Mouse (Mus musculus) common myeloid progenitor, adult 5-6 weeks (primary cell): ENCODE results near the gene Ccnd3. TPM values are rescaled to one million over a fixed set of nuclear protein-coding genes. Genes with fewer than 3 reads are reported as not detected.
"Not testable (repeated sequence)": the region's sequence is repeated elsewhere in the genome, so short reads cannot be mapped to it uniquely, and the experiment has no call there.

Experiments
- ATAC-seq: replicated peaks from 2 replicates; pipeline ENCODE4 v1.8.0; 2016; ENCODE audit warnings: low read depth, mild to moderate bottlenecking, moderate TSS enrichment, inconsistent platforms; ENCODE audit not compliant: poor library complexity, severe bottlenecking
- total RNA-seq: library from RNA; stranded (forward); fragments of 200-1000, 187-1606 nt; gene quantifications from 2 replicates; pipeline ENCODE4 v1.2.3, GENCODE M21; 2017

The Ccnd3 gene
- total RNA-seq, 1 experiment from 2014 or later: 61.9 TPM

DNA sequence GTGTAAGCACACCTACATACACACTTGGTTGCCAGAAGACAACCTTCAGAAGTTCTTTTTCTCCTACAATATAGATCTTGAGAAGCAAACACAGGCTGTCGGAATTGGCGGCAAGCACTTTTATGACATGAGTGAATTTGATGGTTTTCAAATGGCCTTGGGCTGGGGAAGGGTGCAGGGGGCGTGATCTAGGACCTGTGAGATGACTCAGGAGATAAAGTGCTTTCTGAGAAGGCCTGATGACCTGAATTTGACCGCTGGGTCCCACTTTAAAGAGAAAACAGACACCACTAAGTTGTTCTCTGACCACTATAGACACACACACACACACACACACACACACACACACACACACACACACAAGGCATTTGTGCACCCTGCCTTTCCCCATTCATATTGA is 76.1 kb downstream of the Ccnd3 start:
- ATAC-seq: no peak

GRCm38 (mm10) chr17:47588517-47588916 is 83.7 kb downstream of the Ccnd3 start:
- ATAC-seq: no peak

GRCm38 (mm10) chr17:47591073-47591472 is 86.2 kb downstream of the Ccnd3 start:
- ATAC-seq: no peak

DNA sequence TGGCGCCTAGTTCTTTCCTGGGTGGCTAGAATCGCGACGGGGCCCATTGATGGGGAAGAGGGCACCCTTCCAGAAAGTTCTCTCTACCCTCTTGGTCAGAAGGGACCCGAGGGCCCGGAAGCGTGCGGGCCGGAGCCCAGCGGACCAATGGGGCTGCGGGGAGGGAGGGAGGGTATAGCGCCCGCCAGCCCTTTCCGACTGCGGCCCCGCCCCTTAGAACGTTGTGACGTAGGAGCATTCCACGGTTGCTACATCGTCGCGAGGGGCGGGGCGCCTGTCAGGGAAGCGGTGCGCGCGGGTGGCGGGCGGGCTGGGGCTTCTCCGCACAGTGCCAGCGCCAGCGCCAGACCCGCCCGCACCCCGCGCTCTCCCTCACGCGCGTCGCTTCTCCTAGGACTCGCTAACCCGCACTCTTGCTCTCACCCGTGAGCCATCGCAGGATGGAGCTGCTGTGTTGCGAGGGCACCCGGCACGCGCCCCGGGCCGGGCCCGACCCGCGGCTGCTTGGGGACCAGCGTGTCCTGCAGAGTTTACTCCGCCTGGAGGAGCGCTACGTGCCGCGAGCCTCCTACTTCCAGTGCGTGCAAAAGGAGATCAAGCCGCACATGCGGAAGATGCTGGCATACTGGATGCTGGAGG is 88.5 kb downstream of the Ccnd3 start:
- ATAC-seq: peak; percentile 41

GRCm38 (mm10) chr17:47593854-47594182 is 89.0 kb downstream of the Ccnd3 start:
- no peak for ATAC-seq

DNA sequence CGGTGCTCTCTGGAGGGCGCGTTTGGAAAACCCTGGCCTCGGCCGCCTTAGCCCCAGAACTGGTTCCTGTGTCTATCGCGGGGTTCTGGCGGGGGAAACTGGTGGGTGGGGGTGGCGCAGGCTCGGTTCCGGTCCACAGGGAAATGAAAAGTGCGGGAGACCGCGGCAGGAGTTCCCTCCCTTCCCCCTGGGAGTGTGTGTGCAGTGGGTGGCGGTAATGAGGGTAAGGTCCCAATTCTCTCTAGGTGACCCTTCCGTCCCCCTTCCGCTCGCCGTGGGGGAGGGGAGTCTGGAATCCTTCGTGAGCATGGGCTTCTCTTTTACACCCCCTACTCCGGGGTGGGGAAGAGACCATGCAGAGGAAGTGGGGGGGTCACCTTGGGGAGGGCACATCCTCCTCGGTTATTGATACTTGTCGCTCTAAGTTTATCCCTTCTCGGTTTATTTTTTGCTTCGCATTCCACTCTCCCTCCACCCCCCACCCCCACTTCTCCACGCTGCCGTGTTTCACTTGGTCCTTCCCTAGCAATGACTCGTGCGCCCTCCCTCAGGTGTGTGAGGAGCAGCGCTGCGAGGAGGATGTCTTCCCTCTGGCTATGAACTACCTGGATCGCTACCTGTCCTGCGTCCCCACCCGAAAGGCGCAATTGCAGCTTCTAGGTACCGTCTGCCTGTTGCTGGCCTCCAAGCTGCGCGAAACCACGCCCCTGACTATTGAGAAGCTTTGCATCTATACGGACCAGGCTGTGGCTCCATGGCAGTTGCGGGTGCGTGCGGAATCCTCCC is 89.5 kb downstream of the Ccnd3 start:
- no peak for ATAC-seq

- no peak for ATAC-seq
Measured at GRCm38 (mm10) chr17:47594969-47595247, 90.1 kb downstream of the Ccnd3 start.

DNA sequence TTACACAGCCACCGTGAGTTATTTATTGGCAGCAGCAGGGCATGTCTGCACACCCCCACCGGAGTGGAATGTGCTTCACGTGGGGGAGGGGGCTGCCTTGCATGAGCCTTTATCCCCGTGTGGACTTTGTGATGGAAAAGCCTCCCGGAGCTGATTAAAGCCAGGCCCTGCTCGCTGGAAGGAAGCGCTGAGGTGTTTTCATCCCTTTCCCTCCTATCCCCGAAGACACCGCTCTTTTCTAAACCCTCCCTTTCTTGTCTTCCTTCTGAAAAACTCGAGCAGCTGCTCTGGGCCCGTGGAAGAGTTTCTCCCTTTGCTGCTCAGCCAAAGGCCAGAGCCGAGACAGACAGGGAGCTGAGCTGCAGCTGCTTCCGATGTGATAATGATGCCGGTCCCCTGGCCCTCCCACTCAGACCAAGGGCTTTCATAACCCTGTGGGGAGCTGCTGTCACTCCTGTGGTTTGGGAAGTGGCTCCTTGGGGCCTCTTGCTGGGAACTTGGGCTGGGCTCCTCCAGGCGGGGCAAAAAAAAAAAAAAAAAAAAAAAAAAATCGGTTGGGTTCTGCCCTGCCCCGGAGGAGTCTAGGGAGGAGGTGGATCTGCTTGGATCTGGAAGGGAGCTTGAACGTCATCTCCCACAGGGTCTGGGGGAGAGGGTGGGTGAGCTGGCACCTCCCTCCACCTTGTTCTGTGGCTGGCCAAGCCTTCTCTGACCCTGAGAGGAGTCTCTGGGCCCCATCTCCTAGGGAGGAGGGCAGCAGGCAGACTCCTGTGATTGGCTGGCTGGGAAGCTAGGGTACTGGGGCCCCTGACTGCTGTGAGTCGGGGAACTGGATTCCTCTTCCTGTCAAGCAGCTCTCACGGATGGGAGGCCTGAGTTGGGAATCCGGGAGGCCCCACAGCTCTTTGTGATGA is 90.7 kb downstream of the Ccnd3 start:
- ATAC-seq: peak; percentile 63

- ATAC-seq: no peak
Measured at GRCm38 (mm10) chr17:47596162-47596838, 91.4 kb downstream of the Ccnd3 start.

- no peak for ATAC-seq
Measured at GRCm38 (mm10) chr17:47596839-47597164, 92.0 kb downstream of the Ccnd3 start.

- ATAC-seq: no peak
Measured at GRCm38 (mm10) chr17:47597261-47597660, 92.4 kb downstream of the Ccnd3 start.

DNA sequence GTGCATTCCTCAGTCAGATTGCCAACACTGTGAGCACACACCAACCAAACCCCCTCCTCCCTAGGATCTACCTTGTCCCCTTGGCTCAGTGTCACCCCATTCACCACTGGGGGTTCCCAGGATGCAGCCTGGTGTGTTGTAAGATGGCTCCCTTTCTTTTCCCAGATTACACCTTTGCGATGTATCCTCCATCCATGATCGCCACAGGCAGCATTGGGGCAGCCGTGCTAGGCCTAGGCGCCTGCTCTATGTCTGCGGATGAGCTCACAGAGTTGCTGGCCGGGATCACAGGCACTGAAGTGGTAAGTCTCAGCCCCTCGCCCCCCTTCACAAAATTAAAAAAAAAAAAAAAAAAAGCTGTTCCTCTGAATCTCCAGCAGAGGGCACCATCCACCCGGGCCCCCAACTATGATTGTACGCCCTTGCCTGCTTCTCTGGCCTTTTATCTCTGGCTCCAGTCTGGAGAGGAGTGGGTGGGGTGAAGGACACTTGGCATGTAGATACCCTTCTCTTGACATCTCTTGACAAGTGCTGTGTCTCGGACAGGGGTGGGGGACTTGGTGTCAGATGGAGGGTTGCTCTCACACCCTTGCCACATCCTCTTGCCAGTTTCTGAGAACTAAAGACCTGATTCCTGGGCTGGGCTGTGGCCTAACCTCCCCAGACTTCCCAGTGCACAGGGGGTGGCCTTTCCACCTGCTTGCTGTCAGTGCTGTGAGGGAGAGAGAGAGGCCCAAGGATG is 93.2 kb downstream of the Ccnd3 start:
- peak; percentile 53 for ATAC-seq

DNA sequence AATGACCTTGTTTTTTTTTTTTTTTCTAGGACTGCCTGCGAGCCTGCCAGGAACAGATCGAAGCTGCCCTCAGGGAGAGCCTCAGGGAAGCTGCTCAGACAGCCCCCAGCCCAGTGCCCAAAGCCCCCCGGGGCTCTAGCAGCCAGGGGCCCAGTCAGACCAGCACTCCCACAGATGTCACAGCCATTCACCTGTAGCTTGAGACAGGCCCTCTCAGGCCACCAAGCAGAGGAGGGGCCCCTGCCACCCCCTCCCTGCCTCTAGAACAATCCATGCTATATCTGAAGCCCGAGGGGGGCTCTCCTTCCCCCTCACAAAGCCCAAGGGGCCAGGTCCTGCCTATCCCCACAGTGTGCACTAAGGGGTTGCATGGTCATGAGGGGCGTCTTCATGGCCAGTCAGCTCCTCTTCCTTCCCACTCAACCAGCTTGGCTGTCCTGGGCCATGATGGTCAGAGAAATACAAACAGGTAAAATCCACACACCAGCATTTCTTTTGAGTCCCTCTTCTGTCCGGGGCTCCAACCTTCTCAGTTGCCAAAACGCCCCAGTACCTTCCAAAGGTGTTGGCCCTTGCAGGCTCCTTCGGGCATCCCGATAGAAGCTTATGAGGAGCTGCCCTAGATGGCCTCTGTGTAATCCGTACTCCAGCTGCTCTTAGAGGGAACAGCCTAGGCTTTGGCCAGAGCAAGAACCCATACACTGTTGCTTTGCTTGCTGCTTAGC is 93.9 kb downstream of the Ccnd3 start:
- ATAC-seq: not testable (repeated sequence)

- peak; percentile 17 for ATAC-seq
Measured at GRCm38 (mm10) chr17:47599511-47600297, 94.9 kb downstream of the Ccnd3 start.

- no peak for ATAC-seq
Measured at GRCm38 (mm10) chr17:47600601-47601388, 95.9 kb downstream of the Ccnd3 start.

GRCm38 (mm10) chr17:47601389-47601755 is 96.5 kb downstream of the Ccnd3 start:
- ATAC-seq: no peak

DNA sequence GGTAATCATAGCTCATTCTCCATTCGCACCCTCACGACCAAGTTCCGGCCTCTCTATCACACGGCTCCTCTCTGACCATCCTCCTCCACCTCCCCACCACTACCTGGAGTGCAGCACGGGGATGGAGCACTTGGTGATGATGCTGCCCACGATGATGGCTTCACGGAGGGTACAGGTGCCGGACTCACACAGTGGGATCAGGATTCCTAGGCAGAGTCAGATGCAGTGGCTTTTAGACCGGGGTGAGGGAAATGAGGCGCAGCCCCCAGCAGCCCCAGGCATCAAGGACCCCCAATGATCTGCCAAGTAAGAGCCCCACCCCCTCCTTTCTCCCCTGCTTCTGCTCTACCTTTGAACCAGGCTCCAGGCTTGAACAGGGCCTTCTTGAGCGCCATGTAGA is 97.4 kb downstream of the Ccnd3 start:
- ATAC-seq: no peak

- ATAC-seq: no peak
Measured at GRCm38 (mm10) chr17:47606220-47606619, 101.4 kb downstream of the Ccnd3 start.
